Mouse (Mus musculus) stomach, postnatal 0 days (tissue): ENCODE measurements around the gene Tlr13.

Experiments used
- CTCF ChIP-seq: IDR thresholded peaks from 2 replicates; pipeline ENCODE4 v1.5.1; 2016; ENCODE audit warnings: antibody characterized with exemption, low read depth, mild to moderate bottlenecking, moderate library complexity
- EP300 ChIP-seq: optimal IDR thresholded peaks from 2 replicates; pipeline ENCODE3; 2016; ENCODE audit warnings: antibody characterized with exemption

DNA sequence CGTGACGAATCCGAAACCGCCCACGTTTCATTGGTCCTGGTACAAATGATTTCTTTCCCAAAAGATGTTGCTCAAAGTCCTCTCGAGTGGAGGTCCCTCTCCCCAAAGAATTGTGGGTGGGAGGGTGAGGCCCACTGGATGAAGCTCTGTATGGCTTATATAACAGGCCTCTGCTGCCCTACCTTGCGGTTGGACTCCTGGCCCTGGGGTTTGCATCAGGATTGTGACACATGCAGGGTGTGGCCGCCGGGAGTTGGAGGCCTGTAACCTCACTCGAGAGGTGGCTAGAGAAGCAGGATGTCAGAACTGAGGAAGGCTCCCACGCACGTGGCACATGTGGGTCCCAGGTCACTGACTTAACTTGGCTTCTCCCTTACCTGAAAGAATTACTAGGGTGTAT lies 44.7 kb downstream of the Tlr13 start:
- TF ChIP-seq CTCF = no peak
- TF ChIP-seq EP300 = no peak
